Mouse (Mus musculus) limb, embryonic 12.5 days (tissue): ENCODE data around the gene Tmem108. TPM values are rescaled to one million over a fixed set of nuclear protein-coding genes. Genes with fewer than 3 reads are reported as not detected.

Experiments used
- ATAC-seq: fragments of 200-750 bp; cut with Nextera tagmentation; 2 replicates; pipeline ENCODE4 v1.8.0; 2017; ENCODE audit warnings: low read depth, moderate TSS enrichment; ENCODE audit not compliant: insufficient number of reproducible peaks, insufficient read depth, low FRiP score, low TSS enrichment
- H3K27ac ChIP-seq: fragments of 300-500 bp; sonication (generic); 2 replicates; pipeline ENCODE4 v1.5.1; 2016; ENCODE audit warnings: mild to moderate bottlenecking, moderate library complexity
- H3K27me3 ChIP-seq: fragments of 300-500 bp; sonication (generic); 2 replicates; pipeline ENCODE4 v1.6.1; 2016; ENCODE audit warnings: mild to moderate bottlenecking, moderate library complexity
- H3K36me3 ChIP-seq: fragments of 300-500 bp; sonication (generic); 2 replicates; pipeline ENCODE4 v1.6.1; 2016; ENCODE audit warnings: mild to moderate bottlenecking, moderate library complexity
- H3K4me1 ChIP-seq: fragments of 300-500 bp; sonication (generic); replicated peaks from 2 replicates; pipeline ENCODE4 v1.6.1; 2016
- H3K4me2 ChIP-seq: fragments of 300-500 bp; sonication (generic); 2 replicates; pipeline ENCODE4 v1.6.1; 2016; ENCODE audit warnings: mild to moderate bottlenecking, moderate library complexity
- H3K4me3 ChIP-seq: fragments of 300-500 bp; sonication (generic); replicated peaks from 2 replicates; pipeline ENCODE4 v1.5.1; 2016; ENCODE audit warnings: mild to moderate bottlenecking
- H3K9ac ChIP-seq: fragments of 300-500 bp; sonication (generic); replicated peaks from 2 replicates; pipeline ENCODE4 v1.6.1; 2016; ENCODE audit warnings: mild to moderate bottlenecking, moderate library complexity
- H3K9me3 ChIP-seq: fragments of 300-500 bp; sonication (generic); 2 replicates; pipeline ENCODE4 v1.6.1; 2016; ENCODE audit warnings: mild to moderate bottlenecking, moderate library complexity
- WGBS: fragments of 180-500 bp; shearing (Covaris S2); methylation state at CpG from one replicate; pipeline ENCODE4 v1.1.7; 2016; 5-methylcytosine and 5-hydroxymethylcytosine counted together
- polyA plus RNA-seq: library from polyadenylated mRNA; unstranded; fragments of >200 nt; fragmentation: Nextera tagmentation; extraction: Ambion mirVana; gene quantifications from 2 replicates; pipeline ENCODE4 v1.2.1, GENCODE M21; 2016

Gene Tmem108
- polyA plus RNA-seq, 1 experiment from 2014 or later: 13.4 TPM

DNA sequence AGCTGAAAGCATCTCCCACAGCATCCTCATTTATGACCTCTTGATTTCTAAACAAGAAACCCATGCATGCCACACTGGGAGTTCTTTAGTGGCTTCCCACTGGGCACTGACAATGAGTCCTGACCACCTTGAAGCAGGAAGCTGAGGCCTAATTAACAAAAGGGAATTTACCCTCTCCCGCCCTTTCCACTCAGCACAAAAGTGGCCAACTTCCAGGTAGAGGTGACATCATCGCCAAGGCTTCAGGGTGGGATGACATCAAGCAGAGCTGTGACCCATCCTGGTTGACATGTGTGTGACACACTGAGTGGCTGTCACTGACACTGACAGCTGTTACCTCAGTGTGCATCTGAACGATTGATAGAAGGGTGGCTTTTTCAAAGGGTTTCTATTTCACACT, 124.8 kb downstream of the Tmem108 start:
- no peaks in the 10 kb centered on the region for H3K9me3 ChIP-seq
- H3K36me3 ChIP-seq: no peaks in the 10 kb centered on the region
- no peak overlapping the region for H3K4me3 ChIP-seq
- H3K4me2 ChIP-seq: no peak overlapping the region
- no peak for ATAC-seq
- H3K4me1 ChIP-seq: peaks cover 5% of the 10 kb centered on the region; the same call in 1 of the 2 replicates
- WGBS: 50% methylated on average over 3 of the region's 3 CpGs
- no peaks in the 10 kb centered on the region for H3K27me3 ChIP-seq
- no peak overlapping the region for H3K9ac ChIP-seq
- no peak overlapping the region for H3K27ac ChIP-seq

- Histone ChIP-seq H3K9ac (no peak overlapping the region), H3K4me3 (no peak overlapping the region), H3K9me3 (no peaks in the 10 kb centered on the region), H3K27me3 (no peaks in the 10 kb centered on the region), H3K27ac (no peak overlapping the region), H3K36me3 (no peaks in the 10 kb centered on the region), H3K4me2 (no peak overlapping the region), H3K4me1 (0 out of 2 replicates have a peak, but pooled peaks cover under 1% of the 10 kb centered on the region)
- no peak for ATAC-seq
- WGBS: 55% methylated on average over 9 of the region's 9 CpGs
Measured at GRCm38 (mm10) chr9:103628861-103629469, 132.7 kb downstream of the Tmem108 start.

DNA sequence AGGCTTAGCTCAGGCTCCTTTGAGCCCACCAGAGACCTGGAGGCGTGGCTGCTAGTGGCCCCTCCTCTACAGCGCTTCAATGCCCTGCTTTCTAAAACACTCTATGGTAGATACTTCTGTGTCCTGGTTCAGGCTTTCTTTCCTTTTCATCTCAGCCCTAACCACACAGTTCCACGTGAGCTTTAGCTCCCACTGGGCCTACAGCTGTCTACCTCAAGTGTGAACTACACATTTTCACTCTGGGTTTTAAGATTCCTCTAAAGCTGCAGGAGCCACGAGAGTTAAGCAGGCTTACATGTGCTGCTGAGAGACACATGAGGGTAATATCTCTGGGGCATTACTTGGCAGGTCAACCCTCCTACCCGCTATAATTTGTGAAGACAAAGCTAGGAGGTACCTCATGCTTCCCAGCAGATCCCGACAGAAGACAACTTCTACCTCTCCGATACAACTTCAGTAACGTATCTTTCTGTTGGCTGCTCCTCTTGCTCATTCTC, 134.2 kb downstream of the Tmem108 start:
- H3K4me1 ChIP-seq: peaks cover 13% of the 10 kb centered on the region; the same call in 1 of the 2 replicates
- no peak overlapping the region for H3K4me2 ChIP-seq
- H3K27ac ChIP-seq: no peak overlapping the region
- no peaks in the 10 kb centered on the region for H3K9me3 ChIP-seq
- H3K27me3 ChIP-seq: no peaks in the 10 kb centered on the region
- H3K4me3 ChIP-seq: no peak overlapping the region
- H3K9ac ChIP-seq: no peak overlapping the region
- no peaks in the 10 kb centered on the region for H3K36me3 ChIP-seq
- ATAC-seq: no peak
- WGBS: 90% methylated on average over 8 of the region's 8 CpGs

GRCm38 (mm10) chr9:103626156-103626555, 135.5 kb downstream of the Tmem108 start:
- Histone ChIP-seq H3K27ac (no peak overlapping the region), H3K27me3 (no peaks in the 10 kb centered on the region), H3K36me3 (no peaks in the 10 kb centered on the region), H3K4me3 (no peak overlapping the region), H3K4me1 (peaks cover 13% of the 10 kb centered on the region; the same call in 1 of the 2 replicates), H3K9ac (no peak overlapping the region), H3K4me2 (no peak overlapping the region), H3K9me3 (no peaks in the 10 kb centered on the region)
- WGBS: 90% methylated on average over 4 of the region's 4 CpGs
- ATAC-seq: no peak

DNA sequence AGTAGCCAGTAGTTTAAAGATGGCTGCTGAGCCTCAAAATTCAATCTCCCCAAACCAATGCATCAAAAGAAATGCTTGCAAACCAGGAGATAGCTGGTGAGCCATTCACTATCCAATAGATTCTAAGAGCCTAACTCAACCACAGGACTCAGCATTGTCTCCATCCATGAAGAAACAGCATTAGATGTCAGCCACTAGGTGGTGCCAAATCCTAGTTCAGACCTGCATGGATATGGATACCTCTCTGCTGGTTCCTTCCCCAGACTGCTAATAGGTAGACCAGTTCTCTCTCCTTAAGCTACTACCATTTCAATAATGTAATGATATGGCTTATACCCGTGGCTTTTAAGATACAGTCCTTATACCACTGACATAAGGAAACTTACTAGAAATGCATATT, 137.0 kb downstream of the Tmem108 start:
- Histone ChIP-seq H3K9ac (no peak overlapping the region), H3K9me3 (no peaks in the 10 kb centered on the region), H3K4me1 (peaks cover 13% of the 10 kb centered on the region; the same call in 1 of the 2 replicates), H3K36me3 (no peaks in the 10 kb centered on the region), H3K4me3 (no peak overlapping the region), H3K27ac (no peak overlapping the region), H3K27me3 (no peaks in the 10 kb centered on the region), H3K4me2 (no peak overlapping the region)
- no peak for ATAC-seq
- WGBS: 58% methylated on average over 1 of the region's 1 CpGs

DNA sequence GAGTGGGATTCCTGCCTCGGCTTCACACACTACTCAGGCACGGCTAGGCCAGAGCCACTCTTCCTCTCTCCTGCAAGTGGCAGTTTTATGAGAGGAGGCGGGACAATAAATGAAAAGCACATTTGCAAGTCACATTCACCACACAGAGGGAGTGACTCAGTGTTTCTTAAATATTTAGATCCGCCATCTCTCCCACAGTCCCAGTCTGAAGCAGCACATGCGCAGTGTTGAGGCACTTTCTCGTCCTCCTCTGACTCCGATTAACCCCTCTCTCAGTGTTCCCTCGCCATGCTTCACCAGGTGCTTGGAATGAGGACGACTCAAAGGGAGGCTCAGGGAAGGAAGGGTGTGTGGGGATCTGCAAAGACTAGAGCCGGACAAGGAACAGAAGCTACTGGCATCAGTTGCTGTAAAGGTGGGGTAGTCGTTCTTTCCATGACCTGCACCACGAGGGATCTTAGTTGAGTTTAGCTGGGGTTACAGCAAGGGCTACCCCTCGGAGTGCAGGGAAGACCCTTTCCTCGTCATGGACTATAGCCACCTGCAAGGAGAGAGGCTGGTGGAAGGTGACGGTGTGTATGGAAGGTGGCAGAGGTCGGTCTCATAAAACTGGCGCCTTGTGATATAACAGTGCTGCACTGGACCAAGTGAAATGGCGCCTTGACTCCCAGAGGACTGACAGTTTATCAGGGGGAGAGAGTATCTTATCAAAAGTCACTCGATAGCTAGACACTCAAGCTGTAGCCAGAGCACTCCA, 137.9 kb downstream of the Tmem108 start:
- 61% methylated on average over 19 of the region's 19 CpGs for WGBS
- no peaks in the 10 kb centered on the region for H3K36me3 ChIP-seq

GRCm38 (mm10) chr9:103622988-103623387, 138.6 kb downstream of the Tmem108 start:
- Histone ChIP-seq H3K36me3 (no peaks in the 10 kb centered on the region), H3K27ac (0 out of 2 replicates have a peak overlapping the region, but pooled peaks have one; percentile 45), H3K4me3 (no peak overlapping the region), H3K4me2 (no peak overlapping the region), H3K9ac (no peak overlapping the region), H3K27me3 (no peaks in the 10 kb centered on the region), H3K9me3 (no peaks in the 10 kb centered on the region), H3K4me1 (peaks cover 16% of the 10 kb centered on the region; the same call in 1 of the 2 replicates)
- WGBS: 78% methylated on average over 5 of the region's 5 CpGs
- no peak for ATAC-seq

More for the DNA sequence above, 137.9 kb downstream of the Tmem108 start:
- Histone ChIP-seq H3K9ac (no peak overlapping the region), H3K4me3 (no peak overlapping the region), H3K4me2 (no peak overlapping the region), H3K27ac (0 out of 2 replicates have a peak overlapping the region, but pooled peaks have one; percentile 45), H3K4me1 (peaks cover 16% of the 10 kb centered on the region; the same call in 1 of the 2 replicates), H3K9me3 (no peaks in the 10 kb centered on the region), H3K27me3 (no peaks in the 10 kb centered on the region)
- ATAC-seq: 0 out of 2 replicates have a peak, but pooled peaks have one; percentile 26

DNA sequence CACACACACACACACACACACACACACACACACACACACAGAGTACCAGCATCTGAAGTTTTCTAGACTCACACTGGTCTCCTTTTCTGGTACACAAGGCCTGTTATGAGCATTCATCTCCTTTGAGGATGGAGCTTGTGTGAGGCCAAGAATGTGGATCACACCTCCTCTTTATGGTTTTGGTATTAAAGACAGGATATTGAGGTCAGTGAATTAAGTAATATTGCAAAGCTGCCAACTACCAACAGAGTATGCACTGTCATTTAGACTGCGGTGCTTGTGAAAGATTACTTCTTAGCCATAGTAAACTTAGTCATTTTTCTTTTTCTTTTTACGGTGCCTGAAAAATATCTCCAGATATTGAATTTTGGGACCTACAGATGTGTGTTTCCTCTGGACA, 139.8 kb downstream of the Tmem108 start:
- Histone ChIP-seq H3K9ac (no peak overlapping the region), H3K9me3 (no peaks in the 10 kb centered on the region), H3K4me2 (no peak overlapping the region), H3K36me3 (no peaks in the 10 kb centered on the region), H3K4me1 (peaks cover 16% of the 10 kb centered on the region; the same call in 1 of the 2 replicates), H3K27me3 (no peaks in the 10 kb centered on the region), H3K27ac (no peak overlapping the region), H3K4me3 (no peak overlapping the region)
- 80% methylated on average over 2 of the region's 2 CpGs for WGBS
- no peak for ATAC-seq

DNA sequence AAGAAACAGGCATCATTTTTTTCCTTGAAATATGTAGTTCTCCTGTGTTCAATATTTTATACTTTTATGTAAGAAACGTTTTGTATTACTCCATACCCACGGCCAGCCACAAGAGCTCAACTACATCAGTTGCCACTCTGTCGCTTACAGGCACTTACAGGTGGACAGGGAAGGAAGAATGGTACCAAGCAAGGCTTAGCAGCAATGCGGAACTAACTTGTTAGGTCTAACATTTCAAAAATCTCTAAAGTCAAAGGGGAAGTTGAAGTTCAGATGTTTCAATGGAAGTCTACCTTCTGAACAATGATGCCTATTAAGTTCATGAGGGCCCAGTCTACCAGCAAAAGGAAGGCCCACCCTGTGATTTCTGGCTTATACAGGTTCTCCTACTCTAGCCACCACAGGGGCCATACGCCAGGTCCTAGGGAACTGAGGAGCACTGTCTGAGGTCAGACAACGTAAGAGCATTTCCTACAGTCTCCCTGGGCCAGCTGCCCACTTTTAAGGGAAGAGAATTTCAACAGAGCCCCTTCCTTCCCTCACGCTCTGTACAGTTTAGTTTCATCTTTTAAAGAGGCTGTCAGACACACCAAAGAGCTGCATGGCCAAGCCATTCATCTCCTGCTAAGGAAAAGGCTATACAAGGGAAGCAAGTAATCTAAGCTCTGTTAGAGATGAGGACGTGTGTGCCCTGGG, 141.0 kb downstream of the Tmem108 start:
- no peak overlapping the region for H3K27ac ChIP-seq
- no peak overlapping the region for H3K4me3 ChIP-seq
- no peak overlapping the region for H3K9ac ChIP-seq
- peaks cover 7% of the 10 kb centered on the region; the same call in 1 of the 2 replicates for H3K9me3 ChIP-seq
- H3K36me3 ChIP-seq: no peaks in the 10 kb centered on the region
- no peak overlapping the region for H3K4me2 ChIP-seq
- 83% methylated on average over 8 of the region's 8 CpGs for WGBS
- no peak for ATAC-seq
- H3K27me3 ChIP-seq: no peaks in the 10 kb centered on the region
- peaks cover 16% of the 10 kb centered on the region; the same call in 1 of the 2 replicates for H3K4me1 ChIP-seq

GRCm38 (mm10) chr9:103614260-103614659, 147.4 kb downstream of the Tmem108 start:
- H3K27ac ChIP-seq: no peak overlapping the region
- ATAC-seq: no peak
- no peaks in the 10 kb centered on the region for H3K36me3 ChIP-seq
- H3K4me2 ChIP-seq: no peak overlapping the region
- H3K4me3 ChIP-seq: no peak overlapping the region
- 80% methylated on average over 4 of the region's 4 CpGs for WGBS
- H3K9ac ChIP-seq: no peak overlapping the region
- H3K9me3 ChIP-seq: peaks cover 11% of the 10 kb centered on the region; the same call in 1 of the 2 replicates
- H3K4me1 ChIP-seq: 0 out of 2 replicates have a peak, but pooled peaks cover under 1% of the 10 kb centered on the region
- no peaks in the 10 kb centered on the region for H3K27me3 ChIP-seq
